Mouse (Mus musculus) lung, postnatal 0 days (tissue): Measurements from ENCODE around the gene Kif11. TPM values are rescaled to one million over a fixed set of nuclear protein-coding genes. Genes with fewer than 3 reads are reported as not detected.

ENCODE experiments used
- ATAC-seq: fragments of 200-750 bp; cut with Nextera tagmentation; 2 replicates; pipeline ENCODE4 v1.8.0; 2017; ENCODE audit warnings: moderate library complexity
- DNase-seq: peaks from one replicate; pipeline ENCODE4 v3.0.0-alpha.2; 2016; ENCODE audit warnings: low spot score
- H3K27ac ChIP-seq: fragments of 300-500 bp; sonication (generic); 2 replicates; pipeline ENCODE4 v1.5.1; 2014; ENCODE audit warnings: antibody characterized with exemption, mild to moderate bottlenecking, low read length, mixed read lengths
- H3K27me3 ChIP-seq: fragments of 300-500 bp; sonication (generic); replicated peaks from 2 replicates; pipeline ENCODE4 v1.6.1; 2014; ENCODE audit warnings: low read length, mixed read lengths; ENCODE audit not compliant: insufficient read depth
- H3K36me3 ChIP-seq: fragments of 300-500 bp; sonication (generic); 2 replicates; pipeline ENCODE4 v1.6.1; 2014; ENCODE audit warnings: low read length, mixed read lengths; ENCODE audit not compliant: insufficient read depth
- H3K4me1 ChIP-seq: fragments of 300-500 bp; sonication (generic); 2 replicates; pipeline ENCODE4 v1.6.1; 2014; ENCODE audit warnings: antibody characterized with exemption, low read depth, low read length, mixed read lengths; ENCODE audit not compliant: insufficient read depth
- H3K4me2 ChIP-seq: fragments of 300-500 bp; sonication (generic); replicated peaks from 2 replicates; pipeline ENCODE4 v1.6.1; 2014; ENCODE audit warnings: low read depth, mild to moderate bottlenecking, low read length, moderate library complexity, mixed read lengths
- H3K4me3 ChIP-seq: fragments of 300-500 bp; sonication (generic); 2 replicates; pipeline ENCODE4 v1.5.1; 2014; ENCODE audit warnings: low read depth, low read length
- H3K9ac ChIP-seq: fragments of 300-500 bp; sonication (generic); replicated peaks from 2 replicates; pipeline ENCODE4 v1.6.1; 2014; ENCODE audit warnings: low read depth, mild to moderate bottlenecking
- H3K9me3 ChIP-seq: fragments of 300-500 bp; sonication (generic); 2 replicates; pipeline ENCODE4 v1.6.1; 2016; ENCODE audit warnings: low read length, mixed read lengths
- CTCF ChIP-seq: IDR thresholded peaks from 2 replicates; pipeline ENCODE4 v1.5.1; 2016; ENCODE audit warnings: antibody characterized with exemption, mild to moderate bottlenecking
- EP300 ChIP-seq: IDR thresholded peaks from 2 replicates; pipeline ENCODE4 v1.6.1; 2016; ENCODE audit warnings: antibody characterized with exemption, mild to moderate bottlenecking, control low read depth
- WGBS: fragments of 180-500 bp; shearing (Covaris S2); extraction: QIAGEN DNeasy Blood & Tissue Kit; methylation state at CpG from one replicate; pipeline ENCODE4 v1.1.7; 2014; 5-methylcytosine and 5-hydroxymethylcytosine counted together
- polyA plus RNA-seq: library from polyadenylated mRNA; unstranded; fragments of >200 nt; fragmentation: Nextera tagmentation; extraction: Ambion mirVana; gene quantifications from 2 replicates; pipeline ENCODE4 v1.2.1, GENCODE M21; 2015

Gene Kif11
- polyA plus RNA-seq, 1 experiment from 2014 or later: 2.1 TPM

DNA sequence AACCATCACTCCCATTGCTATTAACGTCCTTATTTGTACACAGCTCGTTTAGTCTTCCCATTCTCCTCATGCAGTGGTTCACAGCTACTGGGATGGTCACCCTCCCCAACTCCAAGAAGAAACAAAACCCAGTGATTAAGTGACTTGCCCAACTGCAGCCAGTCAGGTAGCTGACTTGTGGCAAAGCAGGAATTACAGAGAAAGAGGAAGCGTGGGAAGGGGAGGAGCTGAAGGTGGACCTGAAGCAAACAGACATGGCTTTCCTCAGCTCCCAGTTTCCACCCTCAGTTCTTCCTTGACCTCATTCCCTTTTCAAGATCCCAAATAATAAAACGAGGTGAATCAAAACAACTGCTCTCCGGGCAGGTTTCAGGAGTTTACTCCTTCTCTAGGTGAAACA lies 35.7 kb upstream of the Kif11 start:
- Histone ChIP-seq H3K27ac (no peak overlapping the region), H3K4me2 (no peak overlapping the region), H3K27me3 (no peaks in the 10 kb centered on the region), H3K36me3 (no peaks in the 10 kb centered on the region), H3K9ac (no peak overlapping the region), H3K4me1 (no peaks in the 10 kb centered on the region), H3K9me3 (no peaks in the 10 kb centered on the region), H3K4me3 (no peak overlapping the region)
- DNase-seq (no peak), ATAC-seq (no peak)
- 64% methylated on average over 5 of the region's 5 CpGs for WGBS
- no peak for TF ChIP-seq EP300

DNA sequence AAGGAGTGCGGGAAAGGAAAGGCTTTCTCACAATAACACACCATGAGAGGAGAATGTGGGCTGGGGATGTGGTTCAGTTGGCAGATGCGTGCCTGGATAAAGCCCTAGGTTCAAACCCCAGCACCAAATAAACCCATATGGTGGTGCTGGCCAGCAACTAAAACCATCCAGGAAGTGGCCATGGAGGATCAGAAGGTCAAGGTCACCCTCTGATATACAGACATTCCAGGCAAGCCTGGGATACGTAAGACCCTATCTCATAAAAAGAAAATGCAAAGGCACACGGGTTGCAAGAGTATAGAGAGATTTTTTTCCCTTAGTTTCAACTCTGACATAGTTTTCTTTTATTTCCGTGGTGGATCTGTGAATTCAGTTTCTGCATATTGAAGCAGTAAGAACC lies 35.3 kb upstream of the Kif11 start:
- ATAC-seq: no peak
- Histone ChIP-seq H3K4me3 (no peak overlapping the region), H3K9ac (no peak overlapping the region), H3K4me1 (no peaks in the 10 kb centered on the region), H3K9me3 (no peaks in the 10 kb centered on the region), H3K4me2 (no peak overlapping the region), H3K27ac (no peak overlapping the region), H3K36me3 (no peaks in the 10 kb centered on the region), H3K27me3 (no peaks in the 10 kb centered on the region)
- WGBS: 74% methylated on average over 5 of the region's 5 CpGs
- no peak for DNase-seq
- TF ChIP-seq CTCF (no peak), EP300 (no peak)

DNA sequence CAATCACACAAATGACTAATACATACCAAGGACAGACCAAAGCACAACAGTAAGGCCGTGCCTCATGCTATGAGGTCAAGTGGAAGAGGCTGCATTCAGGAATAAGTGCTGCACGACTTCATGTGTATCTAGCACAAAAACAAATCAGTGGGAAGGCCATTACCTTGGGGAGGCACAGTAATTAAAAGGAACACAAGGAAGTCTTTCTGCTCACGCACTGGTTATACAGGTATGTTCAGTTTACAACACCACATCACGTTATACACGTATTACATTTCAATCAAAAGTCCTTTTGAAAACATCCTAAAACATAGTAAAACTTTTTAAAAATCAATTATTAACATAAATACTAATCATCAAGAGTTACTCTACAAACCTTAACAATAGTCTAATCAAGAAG lies 32.3 kb upstream of the Kif11 start:
- Histone ChIP-seq H3K9ac (no peak overlapping the region), H3K4me1 (no peaks in the 10 kb centered on the region), H3K9me3 (no peaks in the 10 kb centered on the region), H3K36me3 (no peaks in the 10 kb centered on the region), H3K4me3 (no peak overlapping the region), H3K27ac (no peak overlapping the region), H3K27me3 (no peaks in the 10 kb centered on the region), H3K4me2 (no peak overlapping the region)
- DNase-seq (no peak), ATAC-seq (no peak)
- TF ChIP-seq CTCF (no peak), EP300 (no peak)
- 75% methylated on average over 5 of the region's 5 CpGs for WGBS

DNA sequence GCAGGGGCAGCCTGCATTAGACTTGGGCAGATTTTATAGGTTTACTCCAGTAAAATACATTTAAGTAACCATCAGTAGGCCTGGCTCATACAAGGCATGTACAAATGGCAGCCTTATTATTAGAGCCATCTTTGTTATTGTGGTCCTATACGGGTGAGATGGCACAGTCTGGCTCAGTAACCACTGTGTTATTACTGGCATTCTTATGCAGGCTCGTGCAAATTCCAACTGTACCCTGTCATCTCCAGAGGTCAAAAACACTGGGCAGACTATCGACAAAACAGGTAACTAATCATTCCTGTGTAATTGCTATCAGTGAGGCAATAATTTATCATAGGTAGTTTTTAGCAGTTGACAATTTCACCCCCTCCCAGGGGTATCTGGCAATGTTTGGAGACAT lies 29.9 kb upstream of the Kif11 start:
- no peak for DNase-seq
- Histone ChIP-seq H3K27ac (no peak overlapping the region), H3K9ac (no peak overlapping the region)

DNA sequence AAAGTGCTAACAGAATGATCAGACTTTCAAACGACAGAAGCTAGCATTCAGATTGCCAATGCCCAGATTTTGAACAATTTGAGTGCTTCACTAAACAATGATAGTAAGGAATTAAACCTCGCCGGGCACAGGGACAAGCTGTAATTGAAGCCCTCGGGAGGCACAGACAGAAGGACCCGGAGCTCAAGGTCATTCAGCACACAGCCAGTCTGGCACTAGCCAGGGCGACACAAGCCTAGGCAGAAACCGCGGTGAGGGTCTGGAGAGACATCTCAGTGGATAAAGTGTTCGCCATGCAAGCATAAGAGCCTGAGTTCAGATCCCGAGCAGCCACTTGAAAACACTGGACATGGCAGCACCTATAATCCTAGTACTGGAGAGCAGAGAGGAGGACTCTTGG lies 27.9 kb upstream of the Kif11 start:
- TF ChIP-seq CTCF: no peak
- no peak for TF ChIP-seq EP300
- Histone ChIP-seq H3K4me1 (no peaks in the 10 kb centered on the region), H3K9ac (no peak overlapping the region), H3K27me3 (no peaks in the 10 kb centered on the region), H3K36me3 (no peaks in the 10 kb centered on the region), H3K4me2 (no peak overlapping the region), H3K4me3 (no peak overlapping the region), H3K27ac (no peak overlapping the region), H3K9me3 (no peaks in the 10 kb centered on the region; the same call in 1 of the 2 replicates)
- no peak for DNase-seq
- WGBS: 77% methylated on average over 10 of the region's 10 CpGs
- ATAC-seq: no peak

More for the DNA sequence above, 29.9 kb upstream of the Kif11 start:
- Histone ChIP-seq H3K4me3 (no peak overlapping the region), H3K9me3 (no peaks in the 10 kb centered on the region), H3K4me2 (no peak overlapping the region), H3K27me3 (no peaks in the 10 kb centered on the region), H3K36me3 (no peaks in the 10 kb centered on the region), H3K4me1 (no peaks in the 10 kb centered on the region)
- 60% methylated on average over 3 of the region's 3 CpGs for WGBS
- no peak for ATAC-seq
- TF ChIP-seq EP300 (no peak), CTCF (no peak)

DNA sequence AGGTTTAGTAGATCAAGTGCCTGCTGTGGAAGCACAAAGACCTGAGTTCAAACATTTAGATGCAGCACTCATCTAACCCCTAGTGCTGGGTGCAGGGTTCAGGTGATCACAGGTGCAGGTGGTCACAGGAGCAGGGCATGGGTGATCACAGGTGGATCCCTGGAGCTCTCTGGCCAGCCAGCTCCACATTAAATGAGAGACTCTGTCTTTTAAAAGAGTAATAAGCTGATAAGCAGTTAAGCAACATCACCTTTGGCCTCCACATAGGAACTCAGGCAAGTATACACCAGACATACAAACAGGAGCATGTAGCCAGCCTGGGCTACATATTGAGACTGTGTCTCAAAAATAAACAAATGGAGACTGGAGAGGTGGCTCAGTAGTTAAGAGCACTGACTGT lies 27.3 kb upstream of the Kif11 start:
- Histone ChIP-seq H3K9me3 (no peaks in the 10 kb centered on the region; the same call in 1 of the 2 replicates), H3K4me3 (no peak overlapping the region), H3K27me3 (no peaks in the 10 kb centered on the region), H3K27ac (no peak overlapping the region), H3K36me3 (no peaks in the 10 kb centered on the region), H3K4me1 (no peaks in the 10 kb centered on the region), H3K9ac (no peak overlapping the region), H3K4me2 (no peak overlapping the region)
- no peak for DNase-seq
- no peak for ATAC-seq
- TF ChIP-seq CTCF: no peak
- no peak for TF ChIP-seq EP300

DNA sequence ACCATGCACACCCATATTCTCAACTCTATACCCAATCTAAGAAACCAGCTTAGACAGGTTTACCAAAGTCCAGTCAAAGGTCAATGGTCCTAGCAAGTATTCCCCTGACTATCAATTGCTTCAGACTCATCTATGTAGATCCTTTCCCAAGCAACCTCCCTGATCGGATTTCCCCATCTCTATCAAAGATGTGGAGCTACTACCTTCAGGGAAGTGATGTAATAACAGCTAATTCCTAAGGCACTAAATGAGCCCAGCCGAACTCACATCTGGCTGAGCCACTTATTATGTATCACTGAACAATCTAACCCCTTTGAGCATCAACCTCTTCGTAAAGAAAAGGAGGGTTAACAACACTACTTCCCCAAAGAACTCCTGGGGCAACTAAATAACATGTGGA lies 23.4 kb upstream of the Kif11 start:
- ATAC-seq: no peak
- Histone ChIP-seq H3K9ac (no peak overlapping the region), H3K27me3 (no peaks in the 10 kb centered on the region), H3K27ac (no peak overlapping the region), H3K4me3 (no peak overlapping the region), H3K36me3 (no peaks in the 10 kb centered on the region), H3K4me1 (no peaks in the 10 kb centered on the region), H3K4me2 (no peak overlapping the region), H3K9me3 (no peaks in the 10 kb centered on the region; the same call in 1 of the 2 replicates)
- no peak for DNase-seq
- TF ChIP-seq EP300 (no peak), CTCF (no peak)
- 92% methylated on average over 3 of the region's 3 CpGs for WGBS
